Mouse (Mus musculus): ENCODE results near the gene Actr1b.

Gene Actr1b

GRCm38 (mm10) chr1:36656233-36656632, 58.0 kb downstream of the Actr1b start:
- no peak for DNase-seq (ENCODE audit: low spot score)

GRCm38 (mm10) chr1:36655039-36655438, 59.2 kb downstream of the Actr1b start:
- DNase-seq (ENCODE audit: low spot score): no peak
